Mouse (Mus musculus): Measurements from ENCODE around the gene Gpsm2.
"Not testable (repeated sequence)": the region's sequence is repeated elsewhere in the genome, so short reads cannot be mapped to it uniquely, and the experiment has no call there.

The Gpsm2 gene

DNA sequence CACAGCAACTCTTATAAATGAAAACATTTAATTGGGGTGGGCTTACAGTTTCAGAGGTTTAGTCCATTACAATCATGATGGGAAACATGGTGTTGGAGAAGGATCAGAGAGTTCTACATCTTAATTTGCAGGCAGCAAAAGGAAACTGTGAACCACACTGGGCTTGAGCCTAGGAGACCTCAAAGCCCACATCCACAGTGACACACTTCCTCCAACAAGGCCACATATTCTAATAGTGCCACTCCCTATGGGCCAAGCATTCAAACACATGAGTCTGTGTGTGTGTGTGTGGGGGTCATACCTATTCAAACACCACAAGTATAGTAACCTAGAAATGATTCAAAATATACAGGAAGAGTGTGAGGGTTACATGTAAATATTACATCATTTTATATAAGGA, 5.2 kb upstream of the Gpsm2 start:
- DNase-seq (ENCODE audit: low spot score in 2 of 2) = no peak

DNA sequence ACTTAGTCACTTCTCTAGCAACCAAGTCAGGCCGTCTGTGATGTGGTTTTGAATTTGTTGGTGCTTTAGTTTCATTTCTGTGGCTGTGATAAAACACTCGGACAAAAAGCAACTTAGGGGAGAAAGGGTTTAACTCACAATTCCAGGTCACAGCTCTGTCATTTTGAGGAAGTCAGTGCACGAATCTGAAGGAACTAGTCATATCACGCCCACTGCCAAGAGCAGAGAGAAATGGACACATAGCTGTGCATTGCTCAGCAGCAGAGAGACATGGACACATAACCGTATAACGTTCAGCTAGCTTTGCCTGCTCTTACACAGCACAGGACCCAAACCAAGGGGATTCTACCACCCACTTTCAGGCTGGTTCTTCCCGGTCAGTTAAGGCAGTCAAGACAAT, 4.3 kb upstream of the Gpsm2 start:
- no peak for DNase-seq (ENCODE audit: low spot score in 2 of 2)

- DNase-seq (ENCODE audit: low spot score in 2 of 2) = peak; percentile 36 to 42
Observed at GRCm38 (mm10) chr3:108721076-108721991, 775 bp downstream of the Gpsm2 start.

- no peak for DNase-seq (ENCODE audit: low spot score in 2 of 2)
Observed at GRCm38 (mm10) chr3:108719761-108720160, 2.3 kb downstream of the Gpsm2 start.

DNA sequence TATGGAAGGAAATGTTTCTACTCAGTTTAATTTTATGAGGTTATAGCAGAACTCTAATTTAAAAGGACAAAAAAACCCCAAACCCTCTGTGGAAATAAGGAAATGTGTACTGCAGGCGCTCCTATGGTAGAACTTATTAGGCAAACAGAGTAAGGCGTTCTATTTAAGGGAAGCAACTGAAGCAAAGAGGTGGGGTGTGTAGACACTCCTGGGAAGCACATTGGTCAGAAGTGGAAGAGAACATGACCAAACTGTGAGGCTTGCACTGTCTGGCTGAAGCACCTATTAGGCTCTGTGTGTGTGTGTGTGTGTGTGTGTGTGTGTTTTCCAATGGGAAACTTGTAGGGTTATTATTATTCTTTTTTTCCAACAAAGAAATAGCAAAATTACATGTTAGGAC, 2.8 kb downstream of the Gpsm2 start:
- no peak for DNase-seq (ENCODE audit: low spot score in 2 of 2)

- DNase-seq (ENCODE audit: low spot score in 2 of 2) = no peak
Observed at GRCm38 (mm10) chr3:108717896-108718502, 4.1 kb downstream of the Gpsm2 start.

DNA sequence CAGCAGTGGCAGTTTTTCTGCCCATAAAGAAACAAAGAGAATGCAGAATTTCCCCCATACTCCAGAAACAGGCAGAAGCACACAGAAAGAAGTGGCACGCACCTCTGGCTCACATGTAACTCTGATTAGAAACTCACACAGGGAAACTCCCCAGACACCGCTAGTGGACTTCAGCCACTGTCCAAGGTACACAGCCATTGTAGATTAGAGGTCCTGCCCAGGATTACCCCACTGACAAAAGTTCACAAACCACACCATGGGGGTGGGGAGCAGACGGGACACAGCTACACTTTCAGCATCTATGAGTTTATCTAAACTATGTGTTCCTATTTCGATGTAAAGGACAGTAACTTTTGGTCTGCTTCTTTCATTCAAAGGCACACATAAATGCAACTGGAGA, 7.3 kb downstream of the Gpsm2 start:
- DNase-seq (ENCODE audit: low spot score in 2 of 2) = no peak

DNA sequence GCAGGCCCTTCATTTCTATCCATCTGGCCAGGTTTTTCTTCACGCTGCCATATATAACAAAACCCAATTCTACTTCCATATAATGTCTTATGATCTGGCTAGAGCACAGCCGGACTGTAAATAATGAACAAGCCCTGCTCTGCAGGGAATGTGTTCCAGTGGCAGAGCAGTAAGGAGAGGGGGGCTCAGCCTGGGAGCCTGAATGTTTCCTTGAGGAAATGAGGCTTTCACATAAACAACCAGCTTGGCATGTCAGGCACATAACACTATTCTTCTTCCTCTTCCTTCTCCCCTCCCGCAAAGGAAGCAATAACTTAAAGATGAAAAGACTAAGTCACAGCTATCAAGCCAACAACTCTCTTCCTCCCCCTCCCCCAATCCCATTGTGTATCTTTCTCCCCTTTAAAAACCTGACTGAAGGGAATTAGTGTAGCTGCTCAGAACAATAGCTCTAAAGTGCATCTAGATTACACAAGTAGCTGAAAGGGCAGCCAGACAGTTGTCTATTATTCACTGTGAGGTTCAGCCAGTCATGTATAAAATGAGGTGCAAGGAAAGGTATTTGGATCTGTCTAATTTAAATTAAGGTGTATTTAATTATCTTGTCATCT, 8.9 kb downstream of the Gpsm2 start:
- no peak for DNase-seq (ENCODE audit: low spot score in 2 of 2)

DNA sequence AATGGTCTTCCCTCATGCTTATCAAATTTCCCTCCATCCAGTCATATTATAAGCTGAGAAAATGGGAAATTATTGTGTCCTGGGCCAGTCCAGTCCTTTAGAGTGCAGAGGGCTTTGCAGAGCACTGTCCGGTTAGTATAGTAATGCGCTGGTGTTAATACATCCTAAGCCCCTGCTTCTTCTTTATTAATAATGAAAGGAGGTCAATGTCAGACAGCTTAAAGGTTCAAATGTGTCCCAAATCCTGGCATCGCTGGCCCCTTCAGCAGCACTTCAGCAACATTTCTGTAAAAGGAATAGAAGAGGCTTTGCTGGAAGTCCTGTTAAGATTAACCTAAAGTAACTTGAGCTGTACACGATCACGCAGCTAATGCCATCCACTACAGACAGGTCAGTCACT, 10.8 kb downstream of the Gpsm2 start:
- DNase-seq (ENCODE audit: low spot score in 2 of 2) = no peak

- DNase-seq (ENCODE audit: low spot score in 2 of 2) = no peak
Observed at GRCm38 (mm10) chr3:108702789-108703188, 19.3 kb downstream of the Gpsm2 start.

DNA sequence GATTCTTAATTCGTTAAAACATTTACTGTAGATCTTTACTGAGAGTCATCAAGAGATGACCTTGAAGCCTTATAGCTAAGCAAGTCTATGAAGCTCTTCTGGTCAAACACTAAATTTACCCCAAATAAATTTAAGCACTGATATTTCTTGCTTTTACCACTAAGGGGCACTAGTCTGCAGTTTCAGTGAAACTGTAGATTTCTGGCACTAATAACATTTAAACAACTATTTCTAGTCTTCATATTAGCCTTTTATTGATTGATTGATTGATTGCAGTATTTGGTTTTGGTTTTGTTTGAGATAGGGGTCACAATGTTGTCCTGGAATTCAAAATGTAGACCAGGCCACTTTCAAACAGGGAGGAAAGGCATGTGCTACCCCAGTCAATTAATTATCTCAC, 20.9 kb downstream of the Gpsm2 start:
- DNase-seq (ENCODE audit: low spot score in 2 of 2) = no peak

GRCm38 (mm10) chr3:108699786-108700185, 22.3 kb downstream of the Gpsm2 start:
- DNase-seq (ENCODE audit: low spot score in 2 of 2) = no peak

- no peak for DNase-seq (ENCODE audit: low spot score in 2 of 2)
Observed at GRCm38 (mm10) chr3:108698662-108699061, 23.4 kb downstream of the Gpsm2 start.

DNA sequence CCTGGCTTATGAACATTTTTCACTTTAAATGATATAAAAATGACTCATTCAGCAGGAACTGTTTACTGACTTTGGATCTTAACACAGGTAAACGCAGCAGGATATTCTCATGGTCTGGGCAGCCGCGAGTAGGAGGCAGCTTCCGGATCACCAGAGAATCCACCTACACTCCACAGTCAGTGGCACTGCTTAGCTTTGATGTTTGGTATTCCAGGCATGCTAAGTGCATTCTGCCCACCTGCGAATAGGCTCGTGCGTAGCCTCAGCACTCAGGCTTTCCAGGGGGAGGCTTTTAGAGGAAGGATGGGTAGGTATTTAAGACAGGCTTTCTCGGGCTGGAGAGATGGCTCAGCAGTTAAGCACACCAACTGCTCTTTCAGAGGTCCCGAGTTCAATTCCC, 27.8 kb downstream of the Gpsm2 start:
- DNase-seq (ENCODE audit: low spot score in 2 of 2) = no peak

DNA sequence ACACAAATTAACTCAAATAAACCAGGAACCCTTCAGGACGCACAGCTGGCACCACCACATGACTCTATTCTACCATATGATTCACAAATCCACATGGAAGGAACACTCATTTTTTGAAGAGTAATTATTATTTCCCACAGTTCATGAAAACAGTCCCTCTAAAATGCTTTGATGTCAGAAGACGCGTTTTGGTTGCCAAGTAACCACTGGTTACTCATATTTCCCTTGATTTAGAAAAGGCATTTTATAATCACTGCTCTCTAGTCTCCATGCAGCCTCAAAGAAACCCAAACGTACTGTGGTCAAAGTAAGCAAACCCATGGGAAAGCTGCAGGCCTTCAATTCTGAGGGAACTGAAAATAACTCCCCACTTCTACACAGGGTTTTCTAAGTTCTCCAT, 32.1 kb downstream of the Gpsm2 start:
- no peak for DNase-seq (ENCODE audit: low spot score in 2 of 2)

DNA sequence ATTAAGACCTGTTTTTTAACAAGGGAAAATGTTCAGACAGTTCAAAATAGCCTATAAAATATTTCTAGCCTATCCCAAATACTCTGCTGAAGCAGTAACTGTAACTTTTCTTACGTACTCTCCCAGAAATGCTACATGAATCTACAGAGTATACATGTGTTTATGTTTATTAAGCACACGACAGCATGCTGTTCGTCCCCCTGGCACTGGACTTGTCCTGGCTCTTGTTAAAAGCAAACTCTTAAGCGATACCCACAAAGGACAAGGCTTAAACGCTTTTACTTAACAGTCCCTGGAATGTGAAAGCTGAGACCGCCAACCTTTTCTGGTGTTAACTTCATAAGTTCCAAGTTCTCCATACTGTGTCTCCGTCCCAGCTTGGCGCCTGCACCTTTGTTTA, 32.7 kb downstream of the Gpsm2 start:
- DNase-seq (ENCODE audit: low spot score in 2 of 2) = no peak

GRCm38 (mm10) chr3:108689015-108689441, 33.1 kb downstream of the Gpsm2 start:
- no peak for DNase-seq (ENCODE audit: low spot score in 2 of 2)

DNA sequence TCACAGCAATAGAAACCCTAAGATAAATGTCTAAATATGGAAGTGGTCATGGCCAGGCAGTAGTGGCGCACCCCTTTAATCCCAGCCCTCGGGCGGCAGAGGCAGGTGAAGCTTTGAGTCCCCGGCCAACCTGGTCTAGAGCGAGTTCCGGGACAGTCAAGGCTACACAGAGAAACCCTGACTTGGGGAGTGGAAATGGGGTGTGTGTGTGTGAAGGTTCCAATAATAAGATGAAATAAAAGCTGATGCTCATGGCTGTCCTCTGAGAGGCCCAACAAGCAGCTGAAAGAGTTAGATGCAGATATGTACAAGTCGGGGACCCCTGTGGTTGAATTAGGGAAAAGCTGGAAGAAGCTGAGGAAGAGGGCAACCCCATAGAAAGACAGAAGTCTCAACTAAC, 36.4 kb downstream of the Gpsm2 start:
- DNase-seq (ENCODE audit: low spot score in 2 of 2) = no peak

DNA sequence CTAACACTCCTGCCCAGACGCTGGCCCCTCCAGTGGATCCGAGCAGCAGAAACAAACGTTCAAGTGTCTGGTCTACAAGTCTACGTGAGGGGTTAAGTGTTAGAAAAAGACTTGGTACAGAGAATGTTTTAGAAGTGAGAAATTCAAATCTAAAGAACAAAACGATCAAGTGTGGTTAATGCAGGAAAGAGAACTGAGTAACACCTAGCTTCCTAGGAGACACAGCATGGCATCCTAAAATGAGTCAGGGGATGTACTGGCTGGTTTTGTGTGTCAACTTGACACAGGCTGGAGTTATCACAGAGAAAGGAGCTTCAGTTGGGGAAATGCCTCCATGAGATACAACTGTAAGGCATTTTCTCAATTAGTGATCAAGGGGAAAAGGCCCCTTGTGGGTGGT, 38.5 kb downstream of the Gpsm2 start:
- not testable (repeated sequence) for DNase-seq (ENCODE audit: low spot score in 2 of 2)

GRCm38 (mm10) chr3:108681004-108681403, 41.1 kb downstream of the Gpsm2 start:
- no peak for DNase-seq (ENCODE audit: low spot score in 2 of 2)

DNA sequence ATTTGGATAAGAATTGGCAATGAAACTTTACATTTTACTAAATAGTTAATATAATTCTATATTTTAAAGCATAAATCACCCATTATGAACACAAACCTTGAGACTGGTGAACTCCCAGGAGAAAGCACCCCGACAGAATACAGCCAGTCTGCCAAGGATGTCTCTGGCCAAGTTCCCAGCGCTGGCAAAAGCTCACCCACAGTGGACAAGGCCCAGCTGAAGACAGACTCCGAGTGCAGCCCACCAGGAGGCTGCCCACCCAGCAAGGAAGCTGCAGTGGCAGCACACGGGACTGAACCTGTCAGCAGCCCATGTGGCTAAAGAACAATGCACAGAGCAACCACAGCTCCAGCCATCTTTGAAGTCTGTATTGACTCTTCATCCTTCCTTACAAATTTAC, 45.5 kb downstream of the Gpsm2 start:
- DNase-seq (ENCODE audit: low spot score in 2 of 2) = no peak

GRCm38 (mm10) chr3:108660941-108661340, 61.2 kb downstream of the Gpsm2 start:
- DNase-seq (ENCODE audit: low spot score in 2 of 2) = no peak

DNA sequence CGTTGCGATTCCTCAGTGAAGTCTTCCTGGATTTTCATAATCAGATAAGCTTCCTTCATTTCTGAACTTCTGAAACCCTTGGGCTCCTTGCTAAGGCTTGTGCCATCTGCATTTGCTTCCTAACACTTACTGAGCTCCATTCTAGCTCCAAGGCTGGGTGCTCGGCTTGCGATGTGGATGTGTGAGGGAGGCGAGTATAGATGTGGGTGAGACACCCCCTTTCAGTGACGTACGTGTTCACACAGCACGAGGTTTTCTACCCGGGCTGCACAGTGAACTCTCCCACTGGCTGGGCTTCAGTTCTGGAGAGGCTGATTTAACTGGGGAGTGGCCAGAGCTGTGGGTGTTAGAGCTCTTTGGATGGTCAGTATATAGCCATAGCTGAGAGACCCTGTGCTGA, 63.5 kb downstream of the Gpsm2 start:
- DNase-seq (ENCODE audit: low spot score in 2 of 2) = no peak
